Mouse (Mus musculus): ENCODE data around the gene Sema3a.

DNA sequence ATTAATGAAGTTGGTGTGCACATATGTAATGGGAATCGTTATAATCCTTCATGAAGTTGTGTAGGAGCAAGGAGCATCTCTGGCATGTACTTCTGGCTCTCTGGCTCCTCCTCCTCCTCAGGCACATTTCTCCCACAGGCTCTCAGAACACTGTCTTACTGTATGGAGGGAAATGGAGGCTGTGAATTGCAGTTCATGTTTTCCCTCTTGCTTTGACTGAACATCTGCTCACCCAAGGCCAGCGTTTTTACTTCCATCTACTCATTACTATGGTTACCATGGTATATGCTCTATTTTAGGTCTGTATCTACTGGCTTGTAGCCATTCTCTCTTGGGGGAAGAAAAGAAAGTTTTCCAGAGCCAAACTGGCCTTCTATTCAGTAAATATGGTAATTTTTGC is 137.9 kb downstream of the Sema3a start:
- no peak for TF ChIP-seq CTCF (IDR thresholded peaks at IDR 0.05; ENCODE audit: borderline replicate concordance, insufficient read depth, low read depth, low read length)
- no peak for TF ChIP-seq POLR2A (IDR thresholded peaks at IDR 0.05; ENCODE audit: borderline replicate concordance, insufficient read depth, low read length)

Data from cerebellum, adult 2 months (tissue).